Mouse (Mus musculus) natural killer cell, adult 2 months (primary cell): Measurements from ENCODE around the gene Il2rb.

Experiments
- DNase-seq, 2 experiments: peaks; one replicate each; pipeline ENCODE4 v3.0.0; 2022; ENCODE audit warnings: low spot score in 2 of 2

The Il2rb gene

GRCm38 (mm10) chr15:78520112-78520715, 25.1 kb upstream of the Il2rb start:
- no peak for DNase-seq

GRCm38 (mm10) chr15:78518221-78518620, 23.1 kb upstream of the Il2rb start:
- peak; percentile 67 to 80 for DNase-seq

DNA sequence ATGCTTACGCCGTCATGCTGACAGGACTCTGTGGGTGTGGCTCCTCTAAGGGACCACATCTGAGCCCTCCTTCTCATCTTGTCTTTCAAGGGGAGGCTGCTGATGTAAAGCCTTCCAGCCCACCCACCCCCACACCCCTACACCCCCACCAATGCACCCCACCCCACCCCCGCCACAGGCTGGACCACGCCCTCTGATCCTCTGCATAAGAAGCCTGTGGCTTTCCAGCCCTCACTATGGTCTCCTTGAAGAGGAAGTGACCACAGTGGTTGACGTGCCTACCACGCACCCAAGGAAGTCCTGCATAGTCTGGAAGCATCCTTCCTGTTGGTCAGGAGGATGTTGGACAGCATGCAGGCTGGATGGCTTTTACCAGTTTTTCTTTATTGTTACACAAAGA, 20.7 kb upstream of the Il2rb start:
- peak in 1 of 2 experiments; percentile 52 for DNase-seq

DNA sequence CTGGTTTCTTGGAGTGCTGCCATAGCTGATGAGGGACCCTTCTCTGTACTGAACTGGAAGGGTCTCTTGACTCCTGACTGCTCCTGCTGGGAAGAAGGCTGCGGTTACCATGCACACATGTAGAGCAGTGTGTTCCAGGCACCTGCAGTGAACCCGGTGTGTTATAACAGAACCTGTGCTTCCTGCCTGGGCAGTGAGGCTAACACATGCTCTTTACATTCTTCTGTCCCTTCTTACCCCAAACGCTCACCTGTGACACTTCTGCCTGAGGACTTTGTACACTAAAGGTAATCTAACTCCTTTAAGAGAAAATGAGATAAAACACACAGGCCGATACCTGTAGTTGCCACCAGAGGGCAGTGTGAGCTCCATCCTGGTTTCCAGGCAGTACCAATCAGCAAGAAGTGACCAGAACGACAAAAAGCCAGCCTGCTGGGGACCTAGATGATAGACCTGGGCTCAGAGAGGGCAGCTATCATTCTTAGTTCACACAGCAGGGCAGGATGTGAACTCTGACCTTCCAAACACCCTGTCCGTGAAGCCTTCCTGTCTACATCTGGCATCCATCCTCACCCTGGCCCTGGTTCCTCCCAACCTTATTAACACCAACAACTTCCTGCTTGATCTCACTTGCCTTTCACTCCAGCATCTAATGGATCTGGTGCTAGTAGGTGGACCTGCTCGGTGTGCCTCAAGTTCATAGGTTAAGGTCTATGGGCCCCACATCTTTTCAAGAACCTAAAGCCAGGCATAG, 19.5 kb upstream of the Il2rb start:
- peak; percentile 79 to 80 for DNase-seq

GRCm38 (mm10) chr15:78513019-78513418, 17.9 kb upstream of the Il2rb start:
- peak in 1 of 2 experiments; percentile 28 for DNase-seq

- peak; percentile 77 to 89 for DNase-seq
Measured at GRCm38 (mm10) chr15:78511951-78512350, 16.9 kb upstream of the Il2rb start.

GRCm38 (mm10) chr15:78510736-78511135, 15.7 kb upstream of the Il2rb start:
- DNase-seq, result peak; percentile 49 to 69

- peak; percentile 54 to 75 for DNase-seq
Measured at GRCm38 (mm10) chr15:78510121-78510576, 15.1 kb upstream of the Il2rb start.

- DNase-seq, result no peak
Measured at GRCm38 (mm10) chr15:78509297-78509899, 14.3 kb upstream of the Il2rb start.

GRCm38 (mm10) chr15:78508443-78508842, 13.4 kb upstream of the Il2rb start:
- no peak for DNase-seq

DNA sequence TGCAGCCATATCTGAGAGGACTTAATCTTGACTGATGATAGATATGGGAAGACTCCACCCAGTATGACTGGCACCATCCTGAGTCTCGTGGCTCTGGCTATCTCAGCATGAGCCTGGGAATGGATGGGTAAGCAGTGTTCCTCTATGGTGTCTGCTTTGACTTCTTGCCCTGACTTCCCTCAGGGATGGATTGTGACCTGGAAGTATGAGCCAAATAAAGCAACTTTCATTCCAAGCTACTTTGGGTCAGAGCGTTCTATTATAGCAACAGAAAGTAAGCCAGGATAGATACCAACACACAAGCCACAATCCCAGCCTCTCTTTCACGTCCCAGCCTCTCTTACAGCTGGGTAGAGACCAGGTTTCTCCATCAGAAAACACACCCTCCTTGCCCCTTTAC, 10.5 kb upstream of the Il2rb start:
- no peak for DNase-seq

DNA sequence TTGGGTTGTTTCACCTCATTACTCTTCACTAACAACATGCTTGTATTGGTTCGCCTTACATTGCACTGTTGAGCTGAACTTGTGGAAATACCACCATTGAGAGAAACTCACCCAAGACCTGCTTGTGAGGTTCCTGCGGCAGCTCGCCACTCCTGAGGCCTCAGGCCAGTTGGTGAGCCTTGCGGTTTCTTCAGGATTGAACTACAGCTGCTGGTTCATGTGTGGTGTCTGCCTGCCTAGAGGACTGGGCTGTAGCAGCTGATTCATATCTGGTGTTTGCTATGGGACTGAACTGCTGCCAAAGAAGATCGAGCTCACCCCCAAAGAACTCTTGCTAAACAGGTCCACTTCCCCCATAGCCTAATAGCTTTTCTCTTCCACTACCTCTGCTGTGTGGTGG, 9.7 kb upstream of the Il2rb start:
- DNase-seq, result no peak

DNA sequence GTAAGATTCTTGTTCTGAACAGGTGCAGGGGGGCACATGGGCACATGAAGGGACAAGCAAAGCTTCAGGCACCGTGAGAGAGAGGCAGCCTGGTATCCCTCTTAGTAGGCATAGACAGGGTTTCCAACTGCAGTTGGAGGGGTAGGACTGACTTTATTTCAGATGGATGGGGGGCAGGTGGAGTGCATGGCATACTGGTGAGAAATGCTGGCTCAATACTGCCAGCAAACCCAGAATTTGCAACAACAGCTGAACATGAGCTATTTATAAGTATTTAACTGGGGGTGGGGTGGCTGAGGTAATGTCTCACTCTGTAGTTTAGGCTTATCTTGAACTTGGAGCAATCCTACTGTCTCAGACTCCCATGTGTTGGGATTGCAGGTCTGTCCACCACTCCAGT, 8.9 kb upstream of the Il2rb start:
- DNase-seq, result no peak

GRCm38 (mm10) chr15:78502437-78503132, 7.5 kb upstream of the Il2rb start:
- DNase-seq, result no peak

- DNase-seq, result peak; percentile 76 to 88
Measured at GRCm38 (mm10) chr15:78493401-78494010, 1.6 kb downstream of the Il2rb start.

DNA sequence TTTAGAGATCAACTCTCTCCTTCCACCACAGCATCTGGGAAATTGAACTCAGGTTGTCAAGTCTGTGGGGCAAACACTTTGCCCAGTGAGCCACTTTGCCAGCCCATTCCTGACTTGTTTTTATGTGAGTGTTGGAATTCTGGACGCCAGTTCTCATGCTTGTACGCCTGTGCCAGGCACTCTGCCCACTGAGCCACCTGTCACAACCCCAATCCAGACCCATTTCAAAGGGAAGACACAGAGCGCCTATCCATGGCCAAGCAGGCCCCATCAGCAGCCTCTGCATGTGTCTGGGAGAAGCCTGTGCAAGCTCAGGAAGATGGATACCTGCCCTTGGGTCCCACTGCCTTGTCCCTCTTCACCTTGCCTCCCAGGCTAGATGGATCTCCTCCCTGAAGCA, 3.8 kb downstream of the Il2rb start:
- no peak for DNase-seq

DNA sequence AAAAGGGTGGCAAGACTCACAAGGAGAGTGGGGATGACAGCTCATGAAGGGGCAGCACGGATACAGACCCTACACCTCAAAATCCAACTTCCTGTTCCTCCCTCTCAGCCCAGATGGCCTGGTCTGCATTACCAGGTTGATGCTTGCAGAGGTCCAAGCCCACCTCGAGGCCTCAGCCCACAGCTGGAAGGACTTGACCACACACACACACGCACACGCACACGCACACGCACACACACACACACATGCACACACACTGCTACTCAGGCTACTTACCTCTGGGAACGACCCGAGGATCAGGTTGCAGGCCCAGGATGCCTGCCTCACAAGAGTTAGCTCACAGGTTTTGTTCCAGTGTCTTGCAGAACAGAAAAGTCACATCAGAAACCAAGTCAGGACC, 5.2 kb downstream of the Il2rb start:
- no peak for DNase-seq

DNA sequence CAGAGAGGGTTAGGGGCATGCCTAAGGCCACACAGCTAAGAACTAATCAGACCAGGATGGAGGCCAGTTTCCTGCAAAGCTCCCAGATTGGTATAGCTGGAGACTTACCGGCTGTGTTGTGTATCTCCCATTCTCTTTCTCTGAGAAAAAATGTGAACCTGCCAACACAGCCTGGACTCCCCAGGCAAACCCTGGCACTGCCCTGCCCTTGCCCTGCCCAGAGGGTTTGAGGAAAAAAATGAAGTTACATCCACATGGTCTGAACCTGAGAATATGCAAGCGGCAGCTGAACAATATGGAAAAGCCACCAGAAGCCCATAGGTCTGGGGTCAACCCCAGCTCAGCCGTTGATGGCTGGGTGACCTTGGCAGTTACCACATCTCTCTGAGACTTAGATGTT, 5.8 kb downstream of the Il2rb start:
- no peak for DNase-seq

GRCm38 (mm10) chr15:78487066-78487465, 8.0 kb downstream of the Il2rb start:
- DNase-seq, result no peak

DNA sequence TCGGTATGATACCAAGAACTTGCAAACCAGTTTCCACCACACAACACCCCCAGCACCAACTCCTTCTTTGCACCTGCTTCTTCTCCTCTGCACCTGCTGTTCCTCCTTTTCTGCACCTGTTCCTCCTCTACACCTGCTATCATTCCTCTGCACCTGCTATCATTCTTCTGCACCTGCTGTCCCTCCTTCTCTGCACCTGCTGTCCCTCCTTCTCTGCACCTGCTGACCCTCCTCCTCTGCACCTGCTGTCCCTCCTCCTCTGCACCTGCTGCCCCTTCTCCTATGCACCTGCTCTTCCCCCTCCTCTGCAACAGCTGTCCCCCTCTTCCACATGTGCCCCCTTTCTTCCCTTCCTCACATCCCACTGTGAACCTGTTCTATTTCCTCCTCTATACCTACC, 8.5 kb downstream of the Il2rb start:
- DNase-seq, result no peak

DNA sequence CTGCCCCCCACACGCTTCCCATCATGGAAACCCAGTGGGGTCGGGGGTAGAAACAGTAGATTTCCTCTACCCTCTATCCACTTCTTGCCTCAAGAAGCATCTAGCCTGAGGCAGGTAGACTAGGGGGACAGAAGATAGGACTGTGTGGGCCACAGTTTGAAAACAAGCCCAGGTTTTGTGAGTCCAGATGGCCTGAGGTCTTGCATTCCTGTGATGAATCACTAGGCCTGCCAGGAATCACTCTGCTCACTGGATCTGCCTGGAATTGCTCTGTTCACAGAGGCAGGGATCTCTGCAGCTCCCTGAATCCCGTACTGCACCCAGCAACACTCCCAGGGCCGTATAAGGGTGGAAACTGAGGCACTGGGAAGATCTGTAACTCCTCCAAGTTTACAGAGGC, 11.8 kb downstream of the Il2rb start:
- no peak for DNase-seq

GRCm38 (mm10) chr15:78482518-78482917, 12.6 kb downstream of the Il2rb start:
- no peak for DNase-seq
